Mouse (Mus musculus): ENCODE results near the gene Ssr1.

Gene Ssr1

GRCm38 (mm10) chr13:37993704-37994404 is at the start of gene Ssr1:
Ssr1 (minus strand) TSS chr13:37994217.
- in situ Hi-C loops (cut with MboI, MseI): no loop called here

DNA sequence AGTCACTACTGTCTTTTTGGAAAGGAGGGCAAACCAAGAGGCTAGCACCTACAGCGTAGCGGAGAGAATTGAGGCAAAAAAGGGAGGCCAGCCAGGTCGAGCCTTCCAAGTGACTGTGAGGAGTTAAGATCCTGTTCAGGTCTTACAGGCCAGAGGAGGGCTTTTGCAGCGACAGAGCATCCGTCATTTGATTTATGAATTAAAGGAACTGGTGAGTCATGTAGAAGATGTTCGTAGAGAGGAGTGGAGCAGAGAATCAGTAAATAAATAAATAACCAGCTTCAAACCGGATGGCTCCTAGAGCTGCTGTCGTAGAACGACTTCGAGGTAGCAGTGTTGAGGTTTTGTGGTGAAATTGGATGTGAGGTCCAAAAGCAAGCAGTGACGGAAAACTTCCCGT is 43.8 kb upstream of the Ssr1 start:
- in situ Hi-C loops (cut with MboI, MseI): loop anchor here (25.0 kb wide), 1 partner anchor 924 kb away; the partner anchor contains the start of gene Slc35b3

DNA sequence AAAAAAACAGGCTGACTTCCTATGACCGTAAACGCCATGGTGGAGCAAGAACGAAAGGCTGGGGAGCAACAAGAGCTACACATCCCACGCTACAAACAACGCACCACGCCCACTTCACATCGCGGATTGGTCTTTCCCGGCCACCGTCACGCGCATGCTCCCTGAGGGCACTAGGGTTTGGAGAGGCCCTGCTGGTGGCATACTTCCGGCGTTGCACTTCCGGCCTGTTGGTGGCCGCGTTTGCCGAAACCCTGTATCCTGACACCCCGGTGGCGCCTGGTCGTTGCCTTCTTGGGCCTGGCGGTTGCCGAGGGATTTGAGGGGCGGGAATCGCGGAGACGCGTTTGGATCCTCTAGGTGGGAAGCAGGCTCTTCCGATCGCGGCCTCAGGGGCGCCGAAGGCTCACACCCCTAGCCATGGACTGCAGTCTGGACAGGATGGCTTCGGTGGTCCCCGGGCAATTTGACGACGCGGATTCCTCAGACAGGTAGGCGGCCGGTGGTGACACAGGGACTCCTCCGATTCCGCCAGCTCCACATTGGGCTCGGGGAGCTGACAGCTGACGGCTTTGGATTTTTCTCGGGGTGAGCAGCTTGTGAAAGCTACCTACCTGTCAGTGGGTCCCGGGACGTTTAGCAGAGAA is 43.1 kb upstream of the Ssr1 start, which contains the start of gene Cage1:
Gene Cage1 (minus strand): TSS at position 26 of the 644 bp plus-strand sequence.
- in situ Hi-C loops (cut with MboI, MseI): loop anchor here (25.0 kb wide), 1 partner anchor 925 kb away; the partner anchor contains the start of gene Slc35b3

DNA sequence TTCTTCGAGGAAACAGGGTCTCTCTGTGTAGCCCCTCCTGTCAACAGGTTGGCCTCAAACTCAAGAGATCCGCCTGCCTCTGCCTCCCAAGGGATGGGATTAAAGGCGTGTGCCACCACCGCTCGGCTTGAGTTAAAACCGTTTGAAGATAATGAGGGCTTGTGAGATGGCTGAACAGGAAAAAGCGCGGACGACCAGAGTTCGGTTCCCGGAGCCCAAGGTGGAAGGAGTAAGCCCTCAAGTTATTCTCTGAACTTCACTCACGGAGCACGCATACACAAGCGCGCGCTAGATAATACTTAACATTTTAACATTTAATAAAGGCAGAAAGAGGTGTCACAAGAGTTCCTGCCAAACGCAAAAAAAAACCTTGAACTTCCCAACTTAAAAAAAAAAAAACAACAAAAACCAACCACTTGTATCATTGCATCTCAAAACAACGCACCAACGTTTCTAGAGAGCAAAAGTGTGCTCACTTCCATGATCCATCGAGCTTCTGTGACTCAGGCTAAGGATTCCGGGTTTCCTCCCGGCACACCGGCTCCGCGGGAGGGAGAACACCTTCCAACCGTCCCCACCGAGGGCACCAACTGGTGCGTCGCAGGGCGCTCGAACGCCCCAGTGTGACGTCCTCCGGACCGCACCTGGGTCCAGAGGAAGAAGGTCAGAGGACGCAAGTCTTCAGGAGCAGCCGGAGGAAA is 42.5 kb upstream of the Ssr1 start, which contains the start of gene Riok1:
Gene Riok1 (plus strand): TSS at position 653 of the 701 bp plus-strand sequence.
- in situ Hi-C loops (cut with MboI, MseI): loop anchor here (25.0 kb wide), 1 partner anchor 926 kb away; the partner anchor contains the start of gene Slc35b3

DNA sequence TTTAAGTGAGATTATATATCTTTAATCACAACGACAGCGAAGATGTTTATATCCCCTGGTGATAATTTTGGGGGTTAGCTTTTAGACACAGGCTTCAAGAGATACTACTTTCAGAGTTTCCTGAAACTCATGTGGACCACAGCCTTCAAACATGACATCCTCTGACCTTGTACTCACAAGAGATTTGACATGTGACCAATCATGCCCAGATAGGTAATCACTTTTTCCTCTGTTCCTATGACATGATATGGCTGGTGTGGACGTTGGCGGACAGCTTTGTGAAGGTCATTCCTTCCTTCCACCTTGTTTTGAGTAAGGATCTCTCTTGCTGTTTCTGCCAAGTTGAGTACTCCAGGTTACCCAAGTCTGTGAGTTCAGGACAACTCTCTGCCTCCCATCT is 34.4 kb upstream of the Ssr1 start:
- in situ Hi-C loops (cut with MboI, MseI): loop anchor here (25.0 kb wide), 1 partner anchor 934 kb away; the partner anchor contains the start of gene Slc35b3

GRCm38 (mm10) chr13:38027618-38028248 is 33.7 kb upstream of the Ssr1 start:
- in situ Hi-C loops (cut with MboI, MseI): loop anchor here (25.0 kb wide), 1 partner anchor 935 kb away; the partner anchor contains the start of gene Slc35b3

DNA sequence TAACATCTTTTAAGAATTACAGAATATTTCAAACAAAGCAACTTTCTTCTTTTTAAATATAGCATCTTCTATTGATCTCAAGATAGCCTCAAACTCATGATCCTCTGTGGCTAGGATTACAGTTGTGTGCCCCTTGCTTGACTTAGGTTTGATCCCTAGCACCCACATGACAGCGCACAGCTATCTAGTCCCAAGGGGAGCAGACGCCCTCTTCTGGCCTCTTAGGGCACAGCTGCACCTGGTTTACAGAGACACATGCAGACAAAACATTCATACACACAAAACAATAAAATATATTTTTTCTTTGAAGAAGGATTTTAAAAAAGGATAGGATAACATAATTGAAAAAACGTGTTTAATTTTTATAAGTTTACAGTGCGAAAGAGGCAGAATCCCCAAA is 31.9 kb upstream of the Ssr1 start:
- in situ Hi-C loops (cut with MboI, MseI): loop anchor here (25.0 kb wide), 1 partner anchor 936 kb away; the partner anchor contains the start of gene Slc35b3

GRCm38 (mm10) chr13:38018791-38019190 is 24.8 kb upstream of the Ssr1 start:
- in situ Hi-C loops (cut with MboI, MseI): no loop called here

DNA sequence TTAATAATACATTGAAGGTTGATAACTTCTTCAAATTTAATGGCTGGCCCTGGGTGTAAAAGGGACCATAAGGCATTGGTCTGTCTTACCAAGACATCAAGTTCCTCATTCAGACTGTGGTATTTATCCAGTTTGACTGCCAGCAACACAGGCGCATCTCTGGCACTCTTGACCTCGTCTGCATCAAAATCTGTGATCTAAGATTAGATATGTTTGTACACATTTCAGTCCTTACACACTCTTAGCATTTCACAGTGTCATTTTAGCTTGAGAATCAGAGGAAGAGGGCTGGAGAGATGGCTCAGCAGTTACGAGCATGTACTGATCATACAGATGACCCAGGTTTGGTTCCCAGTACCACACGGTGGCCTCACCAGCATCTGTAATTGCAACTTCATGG is 21.6 kb upstream of the Ssr1 start:
- in situ Hi-C loops (cut with MboI, MseI): no loop called here

GRCm38 (mm10) chr13:38012436-38012835 is 18.4 kb upstream of the Ssr1 start:
- in situ Hi-C loops (cut with MboI, MseI): no loop called here

DNA sequence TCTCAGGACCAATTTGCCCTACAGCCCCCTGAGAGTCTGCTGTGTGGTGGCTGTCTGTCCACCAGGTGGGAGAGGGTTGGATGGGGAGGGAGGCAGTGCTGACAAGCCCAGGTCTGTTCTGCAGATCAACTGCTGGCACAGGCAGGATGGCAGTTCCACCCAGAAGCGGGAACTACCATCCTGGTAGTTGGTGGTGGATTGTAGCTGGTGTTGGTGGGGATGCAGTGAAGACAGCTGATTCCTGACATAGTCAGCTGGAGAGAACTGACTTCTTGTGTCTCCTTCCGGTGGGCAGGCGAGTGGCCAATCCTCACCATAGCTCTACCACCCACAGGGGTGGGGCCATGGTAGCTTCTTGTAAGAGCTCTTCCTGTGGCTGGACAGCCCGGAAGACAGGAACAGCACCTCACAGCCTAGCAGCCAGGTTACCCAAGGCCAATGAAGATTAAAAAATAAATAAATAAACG is 16.5 kb upstream of the Ssr1 start:
- in situ Hi-C loops (cut with MboI, MseI): no loop called here

- in situ Hi-C loops (cut with MboI, MseI): no loop called here
These were observed 15.8 kb upstream of the Ssr1 start for GRCm38 (mm10) chr13:38009721-38010408.

- in situ Hi-C loops (cut with MboI, MseI): no loop called here
These were observed 14.0 kb upstream of the Ssr1 start for GRCm38 (mm10) chr13:38007972-38008371.

DNA sequence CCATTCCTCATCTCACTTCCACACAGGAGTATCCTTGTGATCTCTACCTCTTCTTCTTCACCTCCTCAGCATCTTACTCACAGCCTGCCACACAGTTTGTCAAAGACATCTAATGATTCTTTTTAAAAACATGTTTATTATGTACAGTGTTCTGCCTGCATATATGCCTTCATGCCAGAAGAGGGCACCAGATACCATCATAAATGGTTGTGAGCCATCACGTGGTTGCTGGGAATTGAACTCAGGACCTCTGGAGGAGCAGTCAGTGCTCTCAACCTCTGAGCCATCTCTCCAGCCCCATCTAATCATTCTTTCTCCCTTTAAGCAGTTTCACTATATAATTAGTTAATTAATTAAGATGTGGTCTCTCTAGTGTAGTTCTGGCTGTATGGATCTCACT is 8.4 kb upstream of the Ssr1 start:
- in situ Hi-C loops (cut with MboI, MseI): no loop called here

DNA sequence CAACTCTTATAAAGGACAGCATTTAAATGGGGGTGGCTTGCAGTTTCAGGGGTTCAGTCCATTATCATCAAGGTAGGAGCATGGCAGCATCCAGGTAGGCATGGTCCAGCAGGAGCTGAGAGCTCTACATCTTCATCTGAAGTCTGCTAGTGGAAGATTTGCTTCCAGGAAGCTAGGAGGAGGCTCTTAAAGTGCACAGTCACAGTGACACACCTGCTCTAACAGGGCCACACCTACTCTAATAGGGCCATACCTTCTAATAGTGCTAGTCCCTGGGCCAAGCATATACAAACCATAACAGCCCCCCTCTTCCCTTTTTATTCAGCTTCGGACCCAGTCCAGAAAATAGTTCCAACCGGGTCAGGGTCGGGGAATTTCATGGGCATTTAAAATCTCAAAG is 5.7 kb upstream of the Ssr1 start:
- in situ Hi-C loops (cut with MboI, MseI): no loop called here

DNA sequence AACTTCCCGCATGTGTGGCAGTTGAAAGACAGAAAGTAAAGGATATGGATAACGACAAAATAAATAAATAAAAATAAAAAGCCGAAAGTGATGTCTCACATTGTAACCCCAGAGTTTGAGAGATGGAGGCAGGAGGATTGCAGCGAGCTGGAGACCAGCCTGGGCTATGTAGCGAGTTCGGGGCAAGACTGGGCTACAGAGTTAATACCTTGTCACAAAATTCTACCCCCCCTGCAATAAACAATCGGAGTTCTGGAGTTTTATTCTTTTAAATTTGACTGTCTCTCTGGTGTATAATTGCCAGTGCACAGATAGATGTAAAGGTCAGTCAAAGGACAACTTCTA is 360 bp upstream of the Ssr1 start:
- in situ Hi-C loops (cut with MboI, MseI): no loop called here

DNA sequence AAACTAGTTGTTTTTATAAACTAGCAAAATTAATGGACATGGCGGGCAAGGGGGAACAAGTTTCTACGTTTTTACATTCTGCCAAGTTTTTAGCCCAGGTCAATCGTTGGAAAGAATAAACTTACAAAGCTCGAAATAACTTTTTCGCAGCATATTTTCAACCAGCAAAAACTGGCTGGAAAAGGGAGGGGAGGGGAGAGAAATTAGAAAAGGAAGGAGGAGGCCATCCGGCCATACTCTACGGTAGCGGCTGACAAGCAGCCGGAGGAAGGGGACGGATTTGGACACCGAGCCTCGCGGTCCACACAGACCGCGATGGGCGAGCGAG is 677 bp downstream of the Ssr1 start:
- in situ Hi-C loops (cut with MboI, MseI): no loop called here

- in situ Hi-C loops (cut with MboI, MseI): no loop called here
These were observed 1.2 kb downstream of the Ssr1 start for GRCm38 (mm10) chr13:37992638-37993371.

- in situ Hi-C loops (cut with MboI, MseI): no loop called here
These were observed 4.3 kb downstream of the Ssr1 start for GRCm38 (mm10) chr13:37989701-37990100.

DNA sequence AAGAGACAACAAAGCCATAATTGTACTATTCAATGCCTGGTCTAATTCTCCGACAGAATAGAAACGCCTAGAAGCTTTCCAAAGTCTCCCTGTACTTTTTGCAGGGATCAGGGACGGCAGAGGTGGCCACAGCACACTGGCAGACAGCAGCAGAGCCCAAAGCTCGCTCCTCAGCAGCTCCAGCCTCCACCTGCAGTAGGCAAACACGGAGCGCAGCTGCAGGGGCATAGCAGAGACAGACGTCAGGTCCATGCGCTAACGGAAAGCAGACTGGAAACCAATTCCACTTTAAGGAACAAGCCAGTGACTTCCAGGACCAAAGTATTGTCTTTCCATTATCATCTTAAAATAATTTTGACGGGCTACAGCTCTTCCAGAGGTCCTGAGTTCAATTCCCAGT is 7.9 kb downstream of the Ssr1 start:
- in situ Hi-C loops (cut with MboI, MseI): no loop called here

All from T-helper 2 cell (primary cell).